Mouse (Mus musculus) c-Kit-positive CD71-positive TER-119-negative erythroid progenitor cells, embryonic 14.5 days (primary cell): ENCODE measurements around the gene Fam43b.

Experiments
- DNase-seq: peaks from one replicate; pipeline ENCODE4 v3.0.0-alpha.2; 2013; ENCODE audit warnings: low read depth

The Fam43b gene

DNA sequence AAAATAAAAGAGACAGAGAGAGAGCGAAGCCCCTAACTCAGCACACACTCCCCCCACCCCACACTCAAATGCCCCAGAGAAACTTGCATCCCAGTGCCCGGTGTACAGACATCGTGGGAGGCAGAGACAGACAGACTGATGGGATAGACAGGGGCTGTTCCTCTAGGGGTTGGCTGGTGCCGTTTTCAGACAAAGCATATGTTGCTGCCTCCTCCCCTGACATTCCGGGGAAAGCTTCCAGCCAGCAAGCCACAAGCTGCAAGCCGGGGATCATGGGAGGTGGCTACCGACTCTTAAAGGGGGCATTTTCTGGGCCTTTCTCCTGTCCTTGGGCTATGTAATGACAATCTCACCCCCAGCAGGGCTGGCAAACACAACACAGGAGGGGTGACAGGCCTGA is 2.6 kb downstream of the Fam43b start:
- no peak for DNase-seq

DNA sequence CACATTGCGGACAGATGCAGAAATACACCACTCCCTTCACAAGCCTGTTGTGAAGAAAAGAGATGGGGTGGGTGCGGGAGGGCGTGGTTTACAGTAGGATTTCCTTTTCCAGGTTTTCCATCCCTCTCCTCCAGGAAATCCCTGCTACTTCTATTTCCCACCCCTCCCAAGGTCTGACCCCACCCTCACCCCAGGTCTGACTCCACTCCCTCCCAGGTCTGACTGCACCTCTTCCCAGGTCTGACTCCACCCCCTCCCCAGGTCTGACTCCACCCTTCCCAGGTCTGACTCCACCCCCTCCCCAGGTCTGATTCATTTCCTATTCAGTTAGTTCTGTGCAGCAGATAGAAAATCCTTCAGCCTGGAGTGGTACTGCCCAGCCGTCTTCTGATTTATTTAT is 12.5 kb downstream of the Fam43b start:
- no peak for DNase-seq

DNA sequence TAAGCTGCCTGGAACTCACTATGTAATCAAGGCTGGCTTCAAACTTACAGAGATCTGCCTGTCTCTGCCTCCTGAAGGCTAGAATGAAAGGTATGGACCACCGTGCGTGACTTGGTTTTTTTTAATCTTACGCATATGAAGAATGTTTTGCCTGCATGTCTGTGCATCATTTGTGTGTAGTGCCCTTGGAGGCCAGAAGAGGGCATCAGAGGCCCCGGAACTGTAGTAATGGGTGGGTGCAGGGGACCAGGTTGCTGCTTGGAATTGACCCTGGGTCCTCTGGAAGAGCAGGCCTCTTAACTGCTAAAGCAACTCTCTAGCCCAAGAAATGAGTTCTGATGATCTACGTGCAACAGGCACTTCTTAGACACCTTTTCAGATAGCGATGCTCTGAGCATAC is 13.9 kb downstream of the Fam43b start:
- no peak for DNase-seq

DNA sequence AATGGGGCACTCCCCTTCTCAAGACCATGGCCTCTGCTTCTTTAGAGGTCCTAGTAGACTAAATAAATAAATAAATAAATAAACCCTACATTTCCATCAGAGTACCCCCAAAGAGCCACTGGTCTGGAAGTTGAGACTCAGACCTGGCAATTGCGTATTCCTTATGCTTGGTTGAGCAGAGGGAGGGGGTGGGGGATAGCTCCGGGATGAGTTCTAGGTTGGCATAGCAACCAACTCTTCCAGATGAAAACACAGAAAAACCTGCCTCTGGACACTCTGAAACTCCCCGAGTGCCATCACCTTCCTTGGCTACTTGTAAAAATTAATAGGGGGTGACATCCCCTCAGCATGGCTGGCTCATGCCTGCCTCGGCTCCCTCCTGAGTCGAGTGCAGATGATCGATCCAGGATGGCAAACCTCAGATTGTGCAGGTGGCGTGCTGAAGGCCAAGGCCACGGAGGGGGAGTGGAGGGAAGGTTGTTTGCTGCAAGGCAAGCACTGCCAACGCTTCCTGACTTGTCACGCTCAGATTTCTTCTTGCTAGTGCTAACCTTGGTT is 16.1 kb downstream of the Fam43b start:
- no peak for DNase-seq

DNA sequence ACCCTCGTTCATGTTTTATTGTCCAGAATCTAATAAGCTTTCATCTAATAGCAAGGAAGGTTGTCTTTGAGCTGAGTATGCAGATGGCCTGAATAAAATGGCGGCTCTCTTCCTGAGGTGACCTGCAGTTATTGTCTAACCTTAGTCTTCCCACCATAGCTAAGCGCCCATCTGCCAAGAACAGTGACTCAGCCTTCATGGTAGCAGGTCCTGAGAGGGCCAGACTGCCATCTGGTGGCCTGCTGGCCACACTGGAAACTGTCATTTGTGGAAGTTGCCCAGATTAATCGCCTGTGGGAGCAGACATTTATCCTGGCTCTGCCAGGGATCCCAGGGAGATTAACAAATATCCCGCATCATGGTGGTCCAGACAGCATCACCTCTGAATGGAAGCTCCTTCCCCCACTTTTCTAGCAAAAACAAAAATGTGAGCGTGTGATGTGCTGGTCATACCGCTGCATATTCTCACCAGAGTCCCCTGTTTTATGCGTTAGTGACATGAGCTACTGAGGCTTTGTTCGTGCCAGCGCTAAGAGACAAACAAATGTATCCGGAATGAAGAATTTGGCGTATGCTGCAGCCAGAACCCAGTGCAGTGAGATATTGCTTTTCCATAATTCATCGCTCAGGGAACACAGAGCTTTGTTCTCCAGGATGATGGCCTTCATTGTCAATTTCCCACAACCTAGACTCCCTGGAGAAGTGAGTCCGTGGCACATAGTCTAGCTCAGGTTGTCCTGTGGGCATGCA is 17.1 kb downstream of the Fam43b start:
- no peak for DNase-seq

DNA sequence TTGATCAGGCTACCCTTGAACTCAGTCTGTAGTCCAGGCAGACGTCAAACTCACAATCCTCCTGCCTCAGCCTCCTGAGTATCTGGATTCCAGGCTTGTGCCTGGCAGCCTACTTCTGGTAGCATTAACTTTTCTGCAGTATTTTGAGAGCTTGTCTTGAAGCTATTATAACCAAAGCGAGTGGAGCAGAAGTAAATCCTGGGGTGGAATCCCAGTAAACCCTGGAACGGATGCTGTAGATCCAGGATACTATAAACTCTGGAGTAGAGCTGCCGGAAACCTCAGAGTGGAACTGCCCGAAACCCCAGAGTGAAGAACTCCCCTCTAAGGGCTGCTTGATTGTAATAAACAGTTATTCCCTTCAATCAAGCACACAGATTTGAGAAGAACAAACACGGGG is 18.8 kb downstream of the Fam43b start:
- DNase-seq: no peak

DNA sequence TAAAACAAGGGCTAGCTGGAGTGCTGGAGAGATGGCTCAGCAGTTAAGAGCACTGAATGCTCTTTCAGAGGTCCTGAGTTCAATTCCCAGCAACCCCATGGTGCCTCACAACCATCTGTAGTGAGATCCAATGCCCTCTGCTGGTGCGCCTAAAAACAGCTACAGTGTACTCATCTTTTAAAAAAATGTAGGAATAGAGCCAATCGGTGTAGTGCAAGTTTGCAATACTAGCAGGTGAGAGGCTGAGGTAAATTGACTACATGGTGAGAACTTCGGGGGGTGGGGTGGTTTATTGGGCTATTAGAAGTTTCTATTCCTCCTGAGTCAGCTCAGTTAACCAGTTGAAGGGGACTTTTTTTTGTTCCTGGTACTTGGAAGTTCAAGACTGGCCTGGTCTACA is 21.2 kb downstream of the Fam43b start:
- DNase-seq: no peak

DNA sequence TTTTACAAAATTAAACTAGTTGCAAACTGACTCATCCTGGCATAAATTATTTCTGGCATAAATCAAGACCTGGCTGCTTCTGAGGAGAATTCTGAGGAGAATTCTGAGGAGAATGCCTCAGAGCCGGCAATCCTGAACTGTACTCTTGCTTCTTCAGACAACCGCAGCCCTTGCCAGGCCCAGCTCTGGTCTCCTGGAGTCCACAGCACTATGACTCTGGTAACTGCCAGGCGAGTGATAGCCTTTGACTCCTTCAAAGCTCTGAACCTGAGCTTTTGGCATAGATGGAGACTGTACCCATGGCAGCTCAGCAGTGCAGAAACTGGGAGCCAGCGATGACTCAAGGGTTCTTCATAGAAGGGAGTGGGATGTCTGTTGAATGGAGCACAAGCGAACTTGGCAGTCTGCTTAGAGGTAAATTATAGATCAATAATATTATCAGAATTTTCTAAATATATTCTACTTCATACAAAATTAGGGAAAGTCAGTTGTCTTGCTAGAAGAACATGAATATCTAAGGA is 25.3 kb downstream of the Fam43b start:
- DNase-seq: no peak

DNA sequence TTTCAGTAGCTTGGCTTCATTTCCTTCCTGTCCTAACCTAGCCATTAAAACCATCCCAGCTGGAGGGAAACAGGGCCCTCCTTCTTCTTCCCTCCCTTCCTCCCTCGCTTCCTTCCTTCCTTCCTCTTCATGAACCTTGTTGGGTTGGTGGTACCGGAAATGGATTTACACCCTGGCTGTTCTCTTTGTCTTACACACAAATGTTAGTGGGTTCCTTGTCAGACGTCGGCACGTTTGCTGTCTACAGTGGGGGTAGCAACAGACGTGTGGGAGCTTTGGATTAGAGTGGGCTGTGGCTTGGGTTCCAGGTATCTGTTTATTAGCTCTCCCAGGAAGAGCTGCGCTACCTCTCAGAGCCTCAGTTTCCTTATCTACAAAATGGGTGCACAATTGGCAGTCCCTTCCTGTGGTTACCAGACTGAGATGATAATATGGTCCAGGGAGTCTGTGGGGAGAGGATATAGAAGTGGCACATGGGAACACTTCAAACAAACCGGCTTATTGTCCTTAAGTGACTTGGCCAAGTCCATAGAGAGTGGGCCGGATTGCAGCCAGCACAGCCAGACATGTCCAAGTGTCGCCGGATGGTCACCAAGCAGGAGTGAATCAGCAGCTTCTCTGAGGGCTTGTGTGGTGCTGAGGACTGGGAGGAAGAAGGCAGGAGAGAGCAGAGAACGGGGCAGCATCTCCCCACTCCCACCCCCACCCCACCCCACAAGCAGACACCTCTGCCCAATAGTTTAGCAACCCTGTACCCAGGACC is 27.6 kb downstream of the Fam43b start:
- DNase-seq: no peak

DNA sequence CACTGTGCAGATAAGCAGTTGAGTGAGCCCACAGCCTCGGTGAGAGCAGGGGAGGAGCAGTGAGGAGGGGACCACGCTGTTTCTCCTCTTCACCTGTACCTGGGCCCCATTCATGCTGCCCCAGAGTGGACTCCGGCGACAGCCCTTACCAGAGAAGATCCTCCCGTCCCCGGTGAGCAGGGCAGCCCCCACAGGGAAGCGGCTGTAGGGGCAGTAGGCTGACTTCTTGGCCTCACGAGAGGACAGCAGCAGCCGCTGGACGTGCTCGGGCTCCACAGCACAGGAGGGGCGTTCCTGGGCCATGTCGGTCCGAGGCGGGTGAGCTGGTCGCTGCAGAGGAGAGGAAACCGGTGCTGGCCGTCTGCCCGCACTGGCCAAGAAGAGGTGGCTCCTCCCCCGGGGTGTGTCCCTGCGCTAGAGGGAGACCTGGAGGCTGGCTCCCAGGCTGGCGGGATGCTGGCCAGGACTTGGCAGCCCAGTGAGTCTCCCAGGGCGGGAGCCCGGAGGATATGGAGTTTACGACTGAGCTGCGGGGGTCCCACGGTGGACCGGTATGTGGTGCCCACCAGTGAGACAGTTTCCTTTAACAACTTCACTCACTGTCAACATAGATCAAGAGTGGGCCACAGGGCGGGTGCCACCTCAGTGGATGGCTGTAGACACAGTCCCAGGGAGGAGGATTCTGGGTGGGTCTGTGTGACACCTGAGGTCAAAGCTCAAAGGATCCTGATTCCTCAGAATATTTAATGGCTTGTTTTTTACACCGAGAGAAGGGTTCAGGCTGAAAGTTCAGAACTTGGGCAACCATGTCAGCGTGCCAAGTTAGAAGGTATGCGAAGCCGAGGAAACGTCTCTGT is 28.5 kb downstream of the Fam43b start, which contains the start of gene Cda:
Cda (minus strand) TSS at position 352 of the 857 bp plus-strand sequence.
- DNase-seq: no peak

DNA sequence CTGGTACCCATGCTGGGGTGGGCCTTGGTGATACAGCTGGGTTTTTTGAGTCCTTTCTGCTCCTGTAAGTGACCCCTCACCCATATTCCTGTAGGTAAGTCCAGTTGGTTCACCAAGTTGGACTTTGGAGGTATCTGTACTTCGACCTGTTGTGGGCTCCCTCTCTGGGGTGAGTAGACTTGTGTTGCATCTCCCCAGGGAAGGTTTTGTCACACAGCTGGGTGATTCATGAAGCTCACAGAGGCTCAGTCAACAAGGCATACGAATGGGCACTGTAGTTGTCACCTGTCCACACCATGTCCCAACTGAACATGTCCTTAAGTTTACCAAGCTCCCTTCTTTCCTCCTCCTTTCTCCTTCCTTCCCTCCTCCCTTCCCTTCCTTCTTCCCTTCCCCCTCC is 29.8 kb downstream of the Fam43b start:
- no peak for DNase-seq

DNA sequence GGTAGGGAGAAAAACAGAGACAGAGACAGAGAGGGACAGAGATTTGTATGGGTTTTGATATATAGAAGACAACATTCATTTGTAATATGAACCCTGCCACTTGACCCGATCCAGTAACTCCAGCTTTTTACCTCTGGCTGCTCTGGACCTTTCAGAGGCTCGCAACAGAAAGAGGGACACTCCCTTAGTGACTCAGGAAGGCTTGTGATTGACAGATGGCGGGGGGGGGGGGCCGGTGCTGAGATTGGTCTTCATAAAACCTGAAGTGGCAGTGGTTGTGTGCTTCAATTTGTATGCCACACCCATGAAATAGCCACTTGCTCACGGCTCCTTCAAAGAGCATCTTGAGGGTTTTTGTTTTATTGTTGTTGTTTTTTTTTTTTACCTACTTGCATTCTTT is 32.8 kb downstream of the Fam43b start:
- no peak for DNase-seq

DNA sequence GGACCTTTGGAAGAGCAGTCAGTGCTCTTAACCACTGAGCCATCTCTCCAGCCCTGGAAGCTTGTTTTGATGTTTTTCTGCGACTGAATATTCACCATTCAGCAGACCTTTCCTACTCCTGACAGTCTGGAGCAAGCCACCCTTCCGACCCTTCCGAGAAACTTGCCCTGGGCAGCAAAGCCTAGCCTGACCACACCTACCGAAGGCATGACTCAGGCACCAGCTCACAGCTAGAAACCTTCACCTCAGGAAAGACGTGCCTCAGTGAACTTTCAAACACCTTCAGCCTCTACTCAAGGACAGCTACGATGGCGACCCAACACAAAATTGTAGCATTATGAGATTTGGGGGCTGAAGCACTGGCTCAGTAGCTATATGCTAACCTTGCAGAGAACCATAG is 33.4 kb downstream of the Fam43b start:
- no peak for DNase-seq

DNA sequence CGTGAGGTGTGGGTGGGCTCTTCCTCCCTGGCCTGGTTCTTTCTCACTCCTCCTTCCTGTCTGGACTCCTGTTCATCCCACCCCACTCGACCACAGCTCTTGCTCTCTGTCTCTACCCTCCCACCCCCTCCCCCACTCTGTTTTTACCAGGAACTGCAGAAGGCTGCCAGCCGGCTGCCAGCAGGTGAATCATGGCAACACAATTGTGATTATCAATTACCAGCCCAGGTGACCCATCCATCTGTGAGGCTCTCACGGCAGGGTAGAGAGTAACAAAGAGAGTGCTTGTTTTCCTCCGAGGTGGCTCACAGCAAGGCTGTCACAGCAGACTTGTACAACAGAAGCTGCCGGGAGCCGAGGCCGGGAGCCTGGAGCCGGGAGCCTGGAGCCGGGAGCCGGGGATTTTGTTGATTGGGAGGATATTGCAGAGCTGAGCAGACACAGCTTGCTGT is 34.9 kb downstream of the Fam43b start:
- DNase-seq: no peak

DNA sequence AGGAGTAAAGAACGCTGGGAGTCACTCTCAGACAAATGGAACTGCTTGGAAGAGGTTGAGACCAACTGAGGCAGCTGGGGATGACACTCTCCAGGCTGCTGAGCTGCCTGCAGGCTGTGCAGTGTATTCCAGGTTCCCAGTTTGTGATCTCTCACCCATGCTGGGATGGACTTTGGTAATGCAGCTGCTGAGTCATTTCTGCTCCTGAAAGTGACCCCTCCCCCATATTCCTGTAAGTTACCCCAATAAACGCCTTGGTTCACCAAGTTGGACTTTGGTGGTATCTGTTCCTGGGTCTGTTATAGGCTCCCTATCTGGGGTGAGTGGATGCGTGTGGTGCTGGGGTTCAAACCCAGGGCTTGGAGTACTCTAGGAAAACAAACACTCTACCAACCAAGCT is 38.2 kb downstream of the Fam43b start:
- no peak for DNase-seq

DNA sequence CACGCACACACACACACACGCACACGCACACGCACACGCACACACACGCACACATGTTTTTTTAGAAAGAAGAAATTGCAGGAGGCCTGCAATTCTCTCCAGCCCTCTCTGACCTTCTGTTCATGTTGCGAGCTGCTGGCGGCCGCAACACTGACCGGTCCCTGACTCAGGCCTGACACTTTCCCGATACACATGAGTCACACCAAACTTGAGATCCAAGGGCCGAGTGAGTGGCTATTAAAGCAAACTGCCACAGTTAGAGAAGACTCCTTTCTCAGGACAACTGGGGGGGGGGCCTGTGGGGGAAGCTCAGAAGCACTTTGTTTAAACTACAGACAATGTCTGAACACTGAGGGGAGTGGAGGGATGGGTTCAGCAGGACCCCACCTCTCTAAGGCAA is 39.8 kb downstream of the Fam43b start:
- no peak for DNase-seq

DNA sequence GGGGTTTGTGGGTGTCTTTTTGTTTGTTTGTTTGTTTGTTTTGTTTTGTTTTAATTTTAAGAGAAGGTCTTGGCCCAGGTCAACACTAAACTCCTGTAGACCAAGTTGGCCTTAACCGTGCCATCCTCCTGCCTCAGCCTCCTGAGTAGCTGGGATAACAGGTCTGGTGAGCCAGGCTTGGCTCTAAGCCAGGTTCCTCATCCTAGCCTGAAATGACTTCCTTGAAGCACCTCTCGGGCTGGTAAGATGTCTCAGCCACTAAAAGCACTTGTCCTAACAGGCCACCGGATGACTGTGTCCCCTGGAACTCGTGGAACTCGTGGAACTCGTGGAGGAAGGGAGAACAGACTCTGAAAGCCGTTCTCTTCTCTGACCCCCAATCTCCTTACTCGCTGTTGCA is 40.2 kb downstream of the Fam43b start:
- no peak for DNase-seq

DNA sequence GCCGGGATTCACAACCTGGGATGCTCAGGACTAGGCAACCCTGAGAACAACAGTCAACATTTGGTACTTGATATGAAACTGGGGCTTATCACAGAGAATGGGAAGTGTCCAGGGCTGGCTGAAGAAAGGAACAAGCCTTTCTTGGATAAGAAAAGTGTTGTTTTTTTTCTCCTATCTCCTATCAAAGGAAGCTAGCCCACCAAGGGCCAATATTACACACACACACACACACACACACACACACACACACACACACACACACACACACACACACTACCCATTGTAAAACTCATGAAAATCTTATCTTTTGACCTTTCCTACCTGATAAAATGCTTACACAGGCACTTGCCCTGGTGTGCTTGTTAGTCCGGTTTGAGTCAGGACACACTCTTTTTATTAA is 40.8 kb downstream of the Fam43b start:
- DNase-seq: no peak

DNA sequence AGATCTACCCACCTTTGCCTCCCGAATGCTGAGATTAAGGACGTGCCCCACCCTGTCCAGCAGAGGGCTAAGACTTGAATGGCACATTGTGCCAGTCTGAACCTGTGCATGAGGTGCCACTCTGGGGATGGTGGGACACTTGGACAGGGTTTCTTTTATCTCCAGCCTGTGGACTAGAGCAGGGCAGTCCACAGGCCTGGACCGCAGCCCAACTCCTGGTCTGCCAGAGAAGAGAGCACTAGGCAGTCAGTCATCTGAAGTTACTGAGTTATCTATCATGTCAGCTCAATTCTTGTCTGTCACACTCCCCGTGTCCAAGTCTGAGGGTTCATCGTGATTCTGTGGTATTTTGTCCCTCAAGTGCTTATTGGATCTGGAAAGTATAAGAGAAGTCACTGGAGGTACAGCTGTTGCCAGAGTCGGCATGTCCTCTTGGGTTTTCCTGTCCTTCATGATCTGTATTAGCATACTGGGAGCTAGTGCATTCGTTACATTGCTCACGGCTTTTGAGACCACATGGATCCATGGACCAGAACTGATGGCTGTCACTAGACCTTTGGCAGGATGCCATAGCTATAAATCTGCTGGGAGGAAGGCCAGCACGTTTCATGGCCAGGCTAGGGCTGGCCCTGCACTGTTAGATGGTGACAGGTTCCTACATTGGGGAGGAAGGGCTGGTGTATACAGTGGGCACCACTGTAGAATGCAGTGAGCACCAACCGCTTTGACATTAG is 42.7 kb downstream of the Fam43b start:
- no peak for DNase-seq

DNA sequence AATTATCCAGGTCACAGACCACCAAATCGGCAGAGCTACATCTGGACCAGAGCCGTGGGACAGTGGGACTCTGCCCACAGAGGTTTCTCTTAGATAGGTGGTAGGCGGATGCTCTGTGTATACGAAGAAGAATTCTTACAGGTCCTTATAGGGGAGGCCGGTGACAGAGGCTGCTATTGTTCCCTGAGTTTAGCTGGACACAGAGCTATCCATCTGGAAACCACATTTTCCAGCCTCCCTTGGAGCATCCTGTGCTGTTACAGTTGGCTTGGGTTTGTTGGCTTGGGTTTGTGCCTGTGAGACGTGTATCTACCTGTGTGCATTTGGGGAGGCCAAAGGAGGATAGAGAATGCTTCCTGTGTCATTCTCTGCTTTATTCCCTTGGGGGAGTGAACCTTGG is 43.6 kb downstream of the Fam43b start:
- no peak for DNase-seq

DNA sequence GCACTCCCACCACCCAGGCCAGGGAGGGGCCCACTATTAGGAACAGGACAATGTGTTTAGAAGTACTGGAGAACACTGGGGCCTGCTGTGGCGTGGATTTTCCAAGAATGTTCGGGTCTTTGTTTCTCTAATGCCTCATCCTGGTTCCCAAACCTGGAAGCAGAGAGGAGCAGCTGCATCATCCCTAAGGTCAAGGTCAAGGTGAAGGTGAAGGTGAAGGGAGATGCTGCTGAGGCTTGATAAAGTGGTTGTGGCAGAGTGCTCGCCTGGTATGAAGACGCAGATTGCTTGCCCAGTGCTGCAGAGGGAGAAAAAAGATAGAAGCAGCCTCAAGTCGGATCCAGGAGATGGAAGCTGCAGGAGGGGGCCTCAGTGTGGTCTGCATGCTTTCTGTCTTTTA is 44.5 kb downstream of the Fam43b start:
- DNase-seq: no peak
